Mouse (Mus musculus): ENCODE data around the gene Scel.

Scel gene

GRCm38 (mm10) chr14:103653800-103654199 is 140.7 kb downstream of the Scel start:
- no peak for DNase-seq

- DNase-seq: no peak
Observed at GRCm38 (mm10) chr14:103655448-103655847, 142.3 kb downstream of the Scel start.

DNA sequence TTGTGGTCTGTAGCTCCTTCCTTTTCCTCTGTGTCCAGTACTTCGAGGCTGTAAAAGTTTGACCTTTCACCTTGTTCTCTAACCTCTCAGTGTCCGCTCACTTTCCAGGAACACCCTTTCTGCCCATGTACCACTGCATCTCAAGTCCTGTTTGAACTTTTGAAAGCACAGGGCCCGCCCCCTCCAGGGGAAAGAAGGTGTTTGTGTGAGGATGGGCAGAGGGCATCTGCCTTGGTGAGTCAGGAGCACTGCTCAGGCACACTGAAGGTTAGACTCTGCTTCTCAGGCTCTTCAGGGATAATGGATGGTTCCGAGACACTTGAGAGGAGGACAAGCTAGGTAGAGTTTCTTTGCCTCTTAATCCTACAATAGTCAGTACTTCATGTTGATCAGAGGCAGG is 144.7 kb downstream of the Scel start:
- DNase-seq: no peak
